Mouse (Mus musculus): ENCODE measurements around the gene Agmat.

The Agmat gene

GRCm38 (mm10) chr4:141746578-141747346 lies at the start of gene Agmat:
TSS of gene Agmat (plus strand) at chr4:141746672.
- DNase-seq: no peak

GRCm38 (mm10) chr4:141704625-141705024 lies 41.8 kb upstream of the Agmat start:
- no peak for DNase-seq

- DNase-seq: no peak
These were observed 41.1 kb upstream of the Agmat start for GRCm38 (mm10) chr4:141705331-141705730.

- DNase-seq: no peak
These were observed 38.5 kb upstream of the Agmat start for GRCm38 (mm10) chr4:141708005-141708404.

- no peak for DNase-seq
These were observed 37.5 kb upstream of the Agmat start for GRCm38 (mm10) chr4:141708971-141709370.

- no peak for DNase-seq
These were observed 35.2 kb upstream of the Agmat start for GRCm38 (mm10) chr4:141711250-141711649.

GRCm38 (mm10) chr4:141713598-141714142 lies 32.8 kb upstream of the Agmat start:
- no peak for DNase-seq

- DNase-seq: peak; percentile 55
These were observed 31.4 kb upstream of the Agmat start for GRCm38 (mm10) chr4:141715027-141715426.

GRCm38 (mm10) chr4:141717633-141718032 lies 28.8 kb upstream of the Agmat start:
- no peak for DNase-seq

GRCm38 (mm10) chr4:141719304-141719703 lies 27.2 kb upstream of the Agmat start:
- no peak for DNase-seq

- DNase-seq: no peak
These were observed 25.5 kb upstream of the Agmat start for GRCm38 (mm10) chr4:141720761-141721523.

GRCm38 (mm10) chr4:141721961-141722360 lies 24.5 kb upstream of the Agmat start:
- no peak for DNase-seq

GRCm38 (mm10) chr4:141722731-141723672 lies 23.5 kb upstream of the Agmat start, which contains the start of gene Ddi2:
TSS of gene Ddi2 (minus strand) at chr4:141723419.
- DNase-seq: peak; percentile 94

GRCm38 (mm10) chr4:141723673-141724068 lies 22.8 kb upstream of the Agmat start:
- DNase-seq: peak; percentile 22

- no peak for DNase-seq
These were observed 21.9 kb upstream of the Agmat start for GRCm38 (mm10) chr4:141724594-141724993.

- DNase-seq: no peak
These were observed 21.2 kb upstream of the Agmat start for GRCm38 (mm10) chr4:141725277-141725676.

- DNase-seq: no peak
These were observed 20.7 kb upstream of the Agmat start for GRCm38 (mm10) chr4:141725738-141726137.

GRCm38 (mm10) chr4:141729266-141729665 lies 17.2 kb upstream of the Agmat start:
- DNase-seq: no peak

- no peak for DNase-seq
These were observed 16.1 kb upstream of the Agmat start for GRCm38 (mm10) chr4:141730401-141730800.

- no peak for DNase-seq
These were observed 14.7 kb upstream of the Agmat start for GRCm38 (mm10) chr4:141731766-141732165.

GRCm38 (mm10) chr4:141734446-141735205 lies 11.8 kb upstream of the Agmat start:
- DNase-seq: peak; percentile 97

- no peak for DNase-seq
These were observed 11.3 kb upstream of the Agmat start for GRCm38 (mm10) chr4:141735206-141735560.
